Mouse (Mus musculus) ovary, adult 18-20 months (tissue): ENCODE measurements around the gene Kdelr1.
A peak's percentile ranks its signal among the peaks of the same experiment; 100 is the strongest.

Source experiments
- DNase-seq: peaks from one replicate; pipeline ENCODE4 v3.0.0; 2022; ENCODE audit warnings: low spot score, mixed read lengths

Gene Kdelr1

GRCm38 (mm10) chr7:45917004-45917704, 44.6 kb downstream of the Kdelr1 start:
- DNase-seq = no peak

GRCm38 (mm10) chr7:45917926-45918325, 45.4 kb downstream of the Kdelr1 start:
- no peak for DNase-seq

GRCm38 (mm10) chr7:45919083-45919671, 46.6 kb downstream of the Kdelr1 start:
- no peak for DNase-seq

GRCm38 (mm10) chr7:45919761-45920160, 47.2 kb downstream of the Kdelr1 start:
- DNase-seq = no peak

GRCm38 (mm10) chr7:45920583-45921241, 48.1 kb downstream of the Kdelr1 start:
- DNase-seq = peak; percentile 68

- peak; percentile 61 for DNase-seq
These were observed 48.7 kb downstream of the Kdelr1 start, which contains the start of gene Emp3 for GRCm38 (mm10) chr7:45921242-45921621. TSS of gene Emp3 (minus strand) at chr7:45921404.

GRCm38 (mm10) chr7:45921950-45922600, 49.5 kb downstream of the Kdelr1 start:
- DNase-seq = no peak

- peak; percentile 95 for DNase-seq
These were observed 50.6 kb downstream of the Kdelr1 start for GRCm38 (mm10) chr7:45922928-45923761.

GRCm38 (mm10) chr7:45923762-45924428, 51.3 kb downstream of the Kdelr1 start, which contains the start of gene Ccdc114:
TSS of gene Ccdc114 (plus strand) at chr7:45924072.
- peak; percentile 78 for DNase-seq

GRCm38 (mm10) chr7:45924429-45924816, 51.9 kb downstream of the Kdelr1 start:
- DNase-seq = no peak

- no peak for DNase-seq
These were observed 56.2 kb downstream of the Kdelr1 start for GRCm38 (mm10) chr7:45928626-45929295.

- no peak for DNase-seq
These were observed 57.1 kb downstream of the Kdelr1 start for GRCm38 (mm10) chr7:45929688-45930087.
